Mouse (Mus musculus) embryonic facial prominence, embryonic 14.5 days (tissue): ENCODE measurements around the gene Hist1h2ak. TPM values are rescaled to one million over a fixed set of nuclear protein-coding genes. Genes with fewer than 3 reads are reported as not detected.
"Not testable (repeated sequence)": the region's sequence is repeated elsewhere in the genome, so short reads cannot be mapped to it uniquely, and the experiment has no call there.

Source experiments
- ATAC-seq: fragments of 200-750 bp; cut with Nextera tagmentation; 2 replicates; pipeline ENCODE4 v1.8.0; 2017; ENCODE audit warnings: low read depth, moderate number of reproducible peaks, moderate TSS enrichment
- DNase-seq: peaks from one replicate; pipeline ENCODE4 v3.0.0-alpha.2; 2015; ENCODE audit warnings: low spot score
- H3K27ac ChIP-seq: fragments of 300-500 bp; sonication (generic); replicated peaks from 2 replicates; pipeline ENCODE4 v1.5.1; 2014; ENCODE audit warnings: low read depth, mild to moderate bottlenecking, low read length, moderate library complexity
- H3K27me3 ChIP-seq: fragments of 300-500 bp; sonication (generic); replicated peaks from 2 replicates; pipeline ENCODE4 v1.6.1; 2014; ENCODE audit warnings: low read length; ENCODE audit not compliant: control insufficient read depth, insufficient read depth
- H3K36me3 ChIP-seq: fragments of 300-500 bp; sonication (generic); 2 replicates; pipeline ENCODE4 v1.6.1; 2014; ENCODE audit warnings: low read length, mixed read lengths; ENCODE audit not compliant: control insufficient read depth, insufficient read depth
- H3K4me1 ChIP-seq: fragments of 300-500 bp; sonication (generic); 2 replicates; pipeline ENCODE4 v1.6.1; 2014; ENCODE audit warnings: antibody characterized with exemption, low read length; ENCODE audit not compliant: control insufficient read depth, insufficient read depth
- H3K4me2 ChIP-seq: fragments of 300-500 bp; sonication (generic); 2 replicates; pipeline ENCODE4 v1.6.1; 2014; ENCODE audit warnings: low read depth, mild to moderate bottlenecking, low read length, moderate library complexity, mixed read lengths
- H3K4me3 ChIP-seq: fragments of 300-500 bp; sonication (generic); 2 replicates; pipeline ENCODE4 v1.5.1; 2014; ENCODE audit warnings: low read depth, mild to moderate bottlenecking, low read length
- H3K9ac ChIP-seq: fragments of 300-500 bp; sonication (generic); 2 replicates; pipeline ENCODE4 v1.6.1; 2014; ENCODE audit warnings: low read depth, mild to moderate bottlenecking, low read length, moderate library complexity, mixed read lengths
- H3K9me3 ChIP-seq: fragments of 300-500 bp; sonication (generic); 2 replicates; pipeline ENCODE4 v1.6.1; 2016; ENCODE audit warnings: low read length; ENCODE audit not compliant: control insufficient read depth
- WGBS: fragments of 180-500 bp; shearing (Covaris S2); extraction: QIAGEN DNeasy Blood & Tissue Kit; methylation state at CpG from one replicate; pipeline ENCODE4 v1.1.7; 2014; 5-methylcytosine and 5-hydroxymethylcytosine counted together
- polyA plus RNA-seq: library from polyadenylated mRNA; unstranded; fragments of >200 nt; fragmentation: Nextera tagmentation; extraction: Ambion mirVana; gene quantifications from 2 replicates; pipeline ENCODE4 v1.2.1, GENCODE M21; 2014

Gene Hist1h2ak
- polyA plus RNA-seq, 1 experiment from 2014 or later, result 5.5 TPM

- DNase-seq (no peak), ATAC-seq (no peak)
- Histone ChIP-seq H3K27ac (no peak overlapping the region), H3K4me1 (no peaks in the 10 kb centered on the region), H3K9ac (no peak overlapping the region), H3K36me3 (no peaks in the 10 kb centered on the region), H3K27me3 (no peaks in the 10 kb centered on the region), H3K9me3 (no peaks in the 10 kb centered on the region), H3K4me3 (no peak overlapping the region), H3K4me2 (no peak overlapping the region)
- 45% methylated on average over 1 of the region's 1 CpGs for WGBS
Measured at GRCm38 (mm10) chr13:21729544-21729943, 24.1 kb downstream of the Hist1h2ak start.

- Histone ChIP-seq H3K36me3 (no peaks in the 10 kb centered on the region), H3K27me3 (no peaks in the 10 kb centered on the region), H3K9me3 (no peaks in the 10 kb centered on the region), H3K4me3 (no peak overlapping the region), H3K4me2 (no peak overlapping the region), H3K27ac (no peak overlapping the region), H3K9ac (no peak overlapping the region), H3K4me1 (no peaks in the 10 kb centered on the region)
- DNase-seq (no peak), ATAC-seq (no peak)
- 38% methylated on average over 10 of the region's 11 CpGs for WGBS
Measured at GRCm38 (mm10) chr13:21727948-21728572, 25.6 kb downstream of the Hist1h2ak start.

DNA sequence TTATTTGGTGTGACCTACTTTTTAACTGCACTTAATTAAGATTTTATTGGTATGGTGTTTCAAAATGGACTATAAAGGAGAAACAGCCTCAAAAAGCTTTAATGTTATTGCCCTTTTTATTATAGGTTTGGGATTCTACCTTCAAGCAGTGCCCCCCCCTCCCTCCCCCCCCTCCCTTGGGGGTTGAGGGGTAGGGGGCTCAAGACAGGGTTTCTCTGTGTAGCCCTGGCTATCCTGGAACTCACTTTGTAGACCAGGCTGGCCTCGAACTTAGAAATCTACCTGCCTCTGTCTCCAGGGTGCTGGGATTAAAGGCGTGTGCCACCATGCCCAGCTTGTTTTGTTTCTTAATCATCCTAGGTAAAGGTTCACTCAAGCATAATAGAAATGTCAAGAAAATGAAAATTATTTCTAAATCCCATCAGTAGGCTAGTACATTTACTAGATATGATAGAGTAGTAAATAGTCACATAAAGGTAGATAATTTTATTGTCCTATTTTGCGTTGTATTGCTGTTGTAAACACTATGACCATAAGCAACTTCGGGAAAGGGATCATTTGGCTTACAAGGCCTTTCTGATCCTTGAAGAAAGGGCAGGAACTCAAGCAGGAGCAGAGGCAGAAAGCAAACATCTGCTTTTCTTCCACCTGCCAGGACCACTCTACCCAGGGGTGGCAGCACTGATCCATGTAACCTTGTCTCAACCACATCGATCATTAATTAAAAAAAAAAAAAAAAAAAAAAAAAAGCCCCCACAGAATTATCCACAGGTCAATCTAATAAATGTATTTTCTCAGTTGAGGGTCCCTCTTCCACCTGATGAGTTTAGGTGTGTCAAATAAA, 30.4 kb downstream of the Hist1h2ak start:
- WGBS, result 27% methylated on average over 5 of the region's 5 CpGs
- Histone ChIP-seq H3K27ac (peak overlapping the region; percentile 86), H3K36me3 (no peaks in the 10 kb centered on the region), H3K9ac (peak overlapping the region; percentile 62; the same call in 1 of the 2 replicates), H3K9me3 (no peaks in the 10 kb centered on the region), H3K27me3 (no peaks in the 10 kb centered on the region), H3K4me2 (peak overlapping the region; percentile 52), H3K4me1 (peaks cover 16% of the 10 kb centered on the region), H3K4me3 (0 out of 2 replicates have a peak overlapping the region, but pooled peaks have one; percentile 42)
- DNase-seq (no peak), ATAC-seq (no peak)

- WGBS, result 5% methylated on average over 4 of the region's 11 CpGs
Measured at GRCm38 (mm10) chr13:21722373-21722925, 31.2 kb downstream of the Hist1h2ak start.

DNA sequence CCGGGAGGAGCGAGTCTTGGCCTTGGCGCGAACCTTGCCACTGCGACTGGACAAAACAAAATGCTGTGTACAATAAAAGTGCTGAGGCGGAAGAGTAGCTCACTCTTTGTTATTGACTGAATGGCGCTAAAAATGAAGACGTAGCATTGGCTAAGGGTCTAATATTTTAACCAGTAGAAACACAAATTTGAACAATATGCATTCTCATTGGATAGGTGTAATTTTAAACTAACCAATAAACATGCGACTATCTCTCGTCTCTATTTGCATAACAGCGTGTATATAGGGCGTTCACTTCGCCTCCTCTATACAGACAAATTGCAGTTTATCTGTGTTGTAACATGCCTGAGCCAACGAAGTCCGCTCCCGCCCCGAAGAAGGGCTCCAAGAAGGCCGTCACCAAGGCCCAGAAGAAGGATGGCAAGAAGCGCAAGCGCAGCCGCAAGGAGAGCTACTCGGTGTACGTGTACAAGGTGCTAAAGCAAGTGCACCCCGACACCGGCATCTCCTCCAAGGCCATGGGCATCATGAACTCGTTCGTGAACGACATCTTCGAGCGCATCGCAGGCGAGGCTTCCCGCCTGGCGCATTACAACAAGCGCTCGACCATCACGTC, 31.8 kb downstream of the Hist1h2ak start, which contains the start of gene Hist1h2bm:
Gene Hist1h2bm (plus strand): TSS at position 288 of the 616 bp plus-strand sequence.
- DNase-seq, result peak; percentile 98
- H3K9ac ChIP-seq, result peak within 1 kb of the TSS; percentile 62
- H3K27me3 ChIP-seq, H3K36me3 ChIP-seq, H3K9me3 ChIP-seq: not testable (repeated sequence)
- peak within 1 kb of the TSS; percentile 52 for H3K4me2 ChIP-seq
- under 1% methylated on average over 19 of the region's 37 CpGs for WGBS
- peak within 1 kb of the TSS; percentile 42 for H3K4me3 ChIP-seq
- peak within 1 kb of the TSS; percentile 88 for H3K27ac ChIP-seq
- H3K4me1 ChIP-seq, result peaks cover 20% of the 10 kb centered on the region
- peak; percentile 97 for ATAC-seq

More at GRCm38 (mm10) chr13:21722373-21722925, 31.2 kb downstream of the Hist1h2ak start:
- peak; percentile 64 for DNase-seq
- Histone ChIP-seq H3K4me2 (peak overlapping the region; percentile 52), H3K9ac (peak overlapping the region; percentile 62), H3K36me3 (no peaks in the 10 kb centered on the region), H3K4me3 (peak overlapping the region; percentile 42), H3K27ac (peak overlapping the region; percentile 86), H3K4me1 (peaks cover 19% of the 10 kb centered on the region), H3K9me3 (no peaks in the 10 kb centered on the region), H3K27me3 (no peaks in the 10 kb centered on the region)
- ATAC-seq, result no peak; the same call in 1 of the 2 replicates

- Histone ChIP-seq H3K4me2 (peak overlapping the region; percentile 52), H3K9ac (peak overlapping the region; percentile 60), H3K4me1 (peaks cover 21% of the 10 kb centered on the region), H3K27ac (peak overlapping the region; percentile 88), H3K4me3 (peak overlapping the region; percentile 42)
- H3K9me3 ChIP-seq, DNase-seq, H3K36me3 ChIP-seq, H3K27me3 ChIP-seq: not testable (repeated sequence)
- 3% methylated on average over 15 of the region's 44 CpGs for WGBS
- peak; percentile 2; the same call in 1 of the 2 replicates for ATAC-seq
Measured at GRCm38 (mm10) chr13:21721107-21721756, 32.4 kb downstream of the Hist1h2ak start.

- DNase-seq (no peak), ATAC-seq (no peak)
- Histone ChIP-seq H3K4me3 (peak overlapping the region; percentile 48), H3K27ac (peak overlapping the region; percentile 90), H3K9ac (peak overlapping the region; percentile 73), H3K9me3 (no peaks in the 10 kb centered on the region), H3K4me1 (peaks cover 28% of the 10 kb centered on the region), H3K27me3 (no peaks in the 10 kb centered on the region), H3K36me3 (no peaks in the 10 kb centered on the region), H3K4me2 (peak overlapping the region; percentile 66)
- 42% methylated on average over 4 of the region's 4 CpGs for WGBS
Measured at GRCm38 (mm10) chr13:21718381-21719080, 35.1 kb downstream of the Hist1h2ak start.
